Mouse (Mus musculus) limb, embryonic 12.5 days (tissue): ENCODE results near the gene Cntn2. TPM values are rescaled to one million over a fixed set of nuclear protein-coding genes. Genes with fewer than 3 reads are reported as not detected.
A peak's percentile ranks its signal among the peaks of the same experiment; 100 is the strongest.

Experiments
- ATAC-seq: fragments of 200-750 bp; cut with Nextera tagmentation; 2 replicates; pipeline ENCODE4 v1.8.0; 2017; ENCODE audit warnings: low read depth, moderate TSS enrichment; ENCODE audit not compliant: insufficient number of reproducible peaks, insufficient read depth, low FRiP score, low TSS enrichment
- H3K27ac ChIP-seq: fragments of 300-500 bp; sonication (generic); 2 replicates; pipeline ENCODE4 v1.5.1; 2016; ENCODE audit warnings: mild to moderate bottlenecking, moderate library complexity
- H3K27me3 ChIP-seq: fragments of 300-500 bp; sonication (generic); 2 replicates; pipeline ENCODE4 v1.6.1; 2016; ENCODE audit warnings: mild to moderate bottlenecking, moderate library complexity
- H3K36me3 ChIP-seq: fragments of 300-500 bp; sonication (generic); 2 replicates; pipeline ENCODE4 v1.6.1; 2016; ENCODE audit warnings: mild to moderate bottlenecking, moderate library complexity
- H3K4me1 ChIP-seq: fragments of 300-500 bp; sonication (generic); replicated peaks from 2 replicates; pipeline ENCODE4 v1.6.1; 2016
- H3K4me2 ChIP-seq: fragments of 300-500 bp; sonication (generic); 2 replicates; pipeline ENCODE4 v1.6.1; 2016; ENCODE audit warnings: mild to moderate bottlenecking, moderate library complexity
- H3K4me3 ChIP-seq: fragments of 300-500 bp; sonication (generic); replicated peaks from 2 replicates; pipeline ENCODE4 v1.5.1; 2016; ENCODE audit warnings: mild to moderate bottlenecking
- H3K9ac ChIP-seq: fragments of 300-500 bp; sonication (generic); replicated peaks from 2 replicates; pipeline ENCODE4 v1.6.1; 2016; ENCODE audit warnings: mild to moderate bottlenecking, moderate library complexity
- H3K9me3 ChIP-seq: fragments of 300-500 bp; sonication (generic); 2 replicates; pipeline ENCODE4 v1.6.1; 2016; ENCODE audit warnings: mild to moderate bottlenecking, moderate library complexity
- WGBS: fragments of 180-500 bp; shearing (Covaris S2); methylation state at CpG from one replicate; pipeline ENCODE4 v1.1.7; 2016; 5-methylcytosine and 5-hydroxymethylcytosine counted together
- polyA plus RNA-seq: library from polyadenylated mRNA; unstranded; fragments of >200 nt; fragmentation: Nextera tagmentation; extraction: Ambion mirVana; gene quantifications from 2 replicates; pipeline ENCODE4 v1.2.1, GENCODE M21; 2016

The Cntn2 gene
- polyA plus RNA-seq, 1 experiment from 2014 or later: 2.1 TPM

DNA sequence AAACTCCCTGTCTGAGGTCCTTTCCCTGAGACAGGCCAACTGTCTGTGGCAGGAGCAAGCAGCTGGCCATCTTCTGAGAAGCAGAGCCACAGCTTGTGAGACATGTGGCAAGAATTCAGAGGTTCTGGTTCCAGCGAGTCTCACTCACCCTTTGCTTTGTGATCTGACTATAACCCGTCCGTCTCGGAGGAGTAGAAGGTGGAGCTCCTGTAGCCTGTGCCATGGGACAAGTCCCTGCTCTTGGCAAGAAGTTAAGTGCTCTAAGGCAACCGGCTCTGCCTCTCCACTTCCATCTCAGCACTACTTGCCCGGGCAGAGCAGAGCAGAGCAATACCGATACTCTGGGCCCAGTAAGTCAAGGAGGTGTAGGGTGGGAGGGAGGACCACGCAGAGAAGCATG lies 27.9 kb upstream of the Cntn2 start:
- WGBS: 86% methylated on average over 8 of the region's 8 CpGs
- ATAC-seq: no peak
- no peak overlapping the region for H3K27ac ChIP-seq

DNA sequence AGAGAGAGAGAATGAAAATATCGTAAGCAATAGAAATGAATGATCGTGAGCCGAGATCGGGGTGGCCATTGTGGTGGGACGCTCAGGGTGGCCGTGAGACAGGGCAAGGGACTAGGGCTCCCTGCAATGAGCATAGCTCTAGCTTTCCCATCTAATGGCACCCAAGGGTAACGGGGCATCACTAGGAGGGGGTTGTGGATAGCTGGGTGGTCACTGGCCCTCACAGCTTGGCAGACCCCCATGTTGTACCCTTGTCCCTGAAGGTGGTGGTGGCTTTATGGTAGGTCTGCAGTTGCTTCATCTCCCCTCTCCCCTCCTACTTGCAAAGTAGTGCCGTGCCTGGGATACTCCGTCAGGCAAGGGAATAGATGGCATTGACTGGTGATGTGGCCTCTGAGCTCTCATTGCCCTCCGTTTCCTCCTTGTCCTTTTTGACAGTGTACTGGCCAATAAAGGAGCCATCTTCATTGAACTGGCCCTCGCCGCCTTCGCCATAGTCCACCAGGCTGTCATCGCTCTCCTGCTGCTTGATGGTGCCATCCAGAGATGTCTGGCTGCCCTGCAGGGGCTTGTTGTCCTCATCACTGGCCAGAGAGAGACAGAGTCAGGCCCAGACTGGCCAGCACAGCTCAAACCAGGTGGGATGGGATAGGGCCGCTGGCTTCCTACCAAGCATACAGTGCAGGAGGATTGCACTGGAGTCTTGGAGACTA lies 27.2 kb upstream of the Cntn2 start:
- Histone ChIP-seq H3K4me3 (no peak overlapping the region), H3K9ac (no peak overlapping the region), H3K4me2 (no peak overlapping the region), H3K9me3 (no peaks in the 10 kb centered on the region), H3K27me3 (no peaks in the 10 kb centered on the region; the same call in none of the 2 replicates), H3K4me1 (no peaks in the 10 kb centered on the region), H3K27ac (no peak overlapping the region), H3K36me3 (no peaks in the 10 kb centered on the region)
- 94% methylated on average over 15 of the region's 15 CpGs for WGBS
- ATAC-seq: no peak

More for the DNA sequence above, 27.9 kb upstream of the Cntn2 start:
- Histone ChIP-seq H3K9ac (no peak overlapping the region), H3K4me3 (no peak overlapping the region), H3K4me1 (no peaks in the 10 kb centered on the region), H3K27me3 (no peaks in the 10 kb centered on the region; the same call in none of the 2 replicates), H3K36me3 (no peaks in the 10 kb centered on the region), H3K4me2 (no peak overlapping the region), H3K9me3 (no peaks in the 10 kb centered on the region)

DNA sequence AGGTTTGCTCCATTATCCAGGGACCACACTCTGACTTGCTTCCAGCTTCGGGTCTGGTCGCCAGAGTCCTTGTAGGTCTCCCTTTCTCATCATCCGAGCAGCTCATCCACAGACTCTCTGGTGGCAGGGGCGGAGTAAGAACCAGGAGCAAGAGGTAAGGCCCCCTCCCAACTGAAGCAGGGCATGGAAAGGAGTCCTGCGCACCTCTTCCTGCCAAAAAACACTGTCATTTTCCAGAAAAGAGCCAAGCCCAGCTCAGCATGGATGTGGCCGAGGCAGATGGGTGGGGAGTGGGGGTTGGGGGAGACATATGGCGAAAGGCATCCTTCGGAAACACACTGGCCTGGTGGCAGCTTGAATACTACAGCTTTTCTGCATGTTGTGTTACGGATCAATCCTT lies 26.5 kb upstream of the Cntn2 start:
- H3K27ac ChIP-seq: no peak overlapping the region
- no peaks in the 10 kb centered on the region for H3K36me3 ChIP-seq
- no peaks in the 10 kb centered on the region for H3K4me1 ChIP-seq
- no peak overlapping the region for H3K4me2 ChIP-seq
- no peak for ATAC-seq
- H3K4me3 ChIP-seq: no peak overlapping the region
- 77% methylated on average over 9 of the region's 9 CpGs for WGBS
- peaks cover 5% of the 10 kb centered on the region for H3K27me3 ChIP-seq
- H3K9ac ChIP-seq: no peak overlapping the region
- no peaks in the 10 kb centered on the region for H3K9me3 ChIP-seq

- Histone ChIP-seq H3K4me1 (peaks cover 1% of the 10 kb centered on the region; the same call in 1 of the 2 replicates), H3K4me3 (no peak overlapping the region), H3K9me3 (no peaks in the 10 kb centered on the region), H3K36me3 (no peaks in the 10 kb centered on the region), H3K27me3 (peaks cover 9% of the 10 kb centered on the region), H3K4me2 (no peak overlapping the region), H3K27ac (no peak overlapping the region), H3K9ac (no peak overlapping the region)
- 80% methylated on average over 11 of the region's 11 CpGs for WGBS
- ATAC-seq: no peak
Measured at GRCm38 (mm10) chr1:132567336-132568125, 24.5 kb upstream of the Cntn2 start.

GRCm38 (mm10) chr1:132565766-132566165 lies 22.7 kb upstream of the Cntn2 start:
- 74% methylated on average over 7 of the region's 7 CpGs for WGBS
- H3K4me3 ChIP-seq: no peak overlapping the region
- no peak for ATAC-seq
- H3K4me2 ChIP-seq: no peak overlapping the region
- no peaks in the 10 kb centered on the region for H3K36me3 ChIP-seq
- peaks cover 8% of the 10 kb centered on the region for H3K4me1 ChIP-seq
- no peak overlapping the region for H3K9ac ChIP-seq
- H3K9me3 ChIP-seq: no peaks in the 10 kb centered on the region
- no peak overlapping the region for H3K27ac ChIP-seq
- H3K27me3 ChIP-seq: peaks cover 24% of the 10 kb centered on the region

DNA sequence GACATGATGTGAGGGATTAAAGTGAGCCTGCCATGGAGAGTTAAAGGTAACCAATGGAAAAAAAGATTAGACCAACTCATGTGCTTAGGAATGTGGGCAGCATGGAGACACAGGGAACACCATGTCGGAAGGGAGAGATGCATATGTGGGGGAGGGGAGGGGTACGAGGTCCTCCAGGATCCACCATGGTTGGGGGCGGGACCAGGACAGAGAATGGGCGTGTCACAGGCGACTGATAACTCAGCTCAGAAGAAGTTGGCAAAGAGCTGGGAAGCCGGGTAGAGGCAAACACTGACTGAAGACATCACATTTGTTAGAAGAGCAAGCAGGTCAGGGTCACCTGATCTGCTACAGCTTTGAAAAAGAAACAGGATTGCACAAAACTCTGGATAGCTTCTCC lies 21.9 kb upstream of the Cntn2 start:
- no peak overlapping the region for H3K27ac ChIP-seq
- peaks cover 32% of the 10 kb centered on the region for H3K27me3 ChIP-seq
- no peak overlapping the region for H3K9ac ChIP-seq
- no peaks in the 10 kb centered on the region for H3K36me3 ChIP-seq
- H3K9me3 ChIP-seq: no peaks in the 10 kb centered on the region
- H3K4me1 ChIP-seq: peaks cover 8% of the 10 kb centered on the region
- H3K4me3 ChIP-seq: no peak overlapping the region
- no peak for ATAC-seq
- H3K4me2 ChIP-seq: no peak overlapping the region
- WGBS: 37% methylated on average over 6 of the region's 6 CpGs

DNA sequence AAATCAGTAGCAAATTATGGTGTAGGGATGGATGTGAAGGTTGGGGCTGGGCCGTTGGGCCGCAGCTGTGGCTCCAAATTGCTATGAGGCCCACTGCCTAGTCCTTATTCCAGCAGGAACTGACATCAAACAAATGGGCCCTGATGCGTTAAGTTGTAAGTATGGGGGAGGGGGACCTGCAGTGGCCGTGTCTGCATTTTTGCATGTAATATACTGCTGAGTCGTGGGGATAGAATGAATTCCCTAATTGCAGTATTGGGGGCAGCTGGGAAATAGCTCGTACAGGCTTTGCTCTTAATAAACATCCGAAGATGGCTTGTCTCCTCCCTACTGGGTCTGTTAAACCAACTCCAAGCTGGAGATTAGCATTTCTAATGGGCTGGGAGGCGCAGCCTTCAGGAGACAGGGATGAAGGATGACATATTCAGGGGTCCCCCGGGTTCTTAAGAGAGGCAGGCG lies 19.3 kb upstream of the Cntn2 start:
- Histone ChIP-seq H3K4me1 (peaks cover 15% of the 10 kb centered on the region), H3K4me3 (no peak overlapping the region), H3K27me3 (peaks cover 42% of the 10 kb centered on the region), H3K36me3 (no peaks in the 10 kb centered on the region), H3K9ac (no peak overlapping the region), H3K27ac (no peak overlapping the region), H3K4me2 (no peak overlapping the region), H3K9me3 (no peaks in the 10 kb centered on the region)
- 16% methylated on average over 10 of the region's 10 CpGs for WGBS
- no peak for ATAC-seq

- 70% methylated on average over 8 of the region's 8 CpGs for WGBS
- Histone ChIP-seq H3K9ac (no peak overlapping the region), H3K36me3 (no peaks in the 10 kb centered on the region), H3K9me3 (no peaks in the 10 kb centered on the region), H3K27ac (no peak overlapping the region), H3K4me3 (no peak overlapping the region), H3K4me2 (no peak overlapping the region), H3K4me1 (peaks cover 15% of the 10 kb centered on the region), H3K27me3 (peaks cover 42% of the 10 kb centered on the region)
- no peak for ATAC-seq
Measured at GRCm38 (mm10) chr1:132560907-132561700, 18.0 kb upstream of the Cntn2 start.

- no peak for ATAC-seq
- Histone ChIP-seq H3K4me2 (no peak overlapping the region), H3K4me1 (peaks cover 15% of the 10 kb centered on the region), H3K4me3 (no peak overlapping the region), H3K27me3 (peaks cover 37% of the 10 kb centered on the region), H3K9ac (no peak overlapping the region), H3K9me3 (no peaks in the 10 kb centered on the region), H3K27ac (no peak overlapping the region), H3K36me3 (no peaks in the 10 kb centered on the region)
- WGBS: 13% methylated on average over 6 of the region's 6 CpGs
Measured at GRCm38 (mm10) chr1:132559045-132559444, 16.0 kb upstream of the Cntn2 start.

GRCm38 (mm10) chr1:132557901-132558631 lies 15.0 kb upstream of the Cntn2 start:
- Histone ChIP-seq H3K4me3 (no peak overlapping the region), H3K4me1 (peaks cover 15% of the 10 kb centered on the region), H3K4me2 (no peak overlapping the region), H3K9me3 (no peaks in the 10 kb centered on the region), H3K27ac (no peak overlapping the region), H3K36me3 (no peaks in the 10 kb centered on the region), H3K9ac (no peak overlapping the region), H3K27me3 (peaks cover 37% of the 10 kb centered on the region)
- WGBS: 26% methylated on average over 9 of the region's 9 CpGs
- peak; percentile 75 for ATAC-seq
